Mouse (Mus musculus): Measurements from ENCODE around the gene Prr12.

Prr12 gene

GRCm38 (mm10) chr7:45051601-45051974 is 1.1 kb downstream of the Prr12 start:
- DNase-seq (ENCODE audit: low read depth, low spot score): peak; percentile 24

GRCm38 (mm10) chr7:45050945-45051600 is 1.6 kb downstream of the Prr12 start:
- DNase-seq (ENCODE audit: low read depth, low spot score): peak; percentile 58

- DNase-seq (ENCODE audit: low read depth, low spot score): no peak
Measured at GRCm38 (mm10) chr7:45048923-45049657, 3.6 kb downstream of the Prr12 start.

- no peak for DNase-seq (ENCODE audit: low read depth, low spot score)
Measured at GRCm38 (mm10) chr7:45048001-45048890, 4.4 kb downstream of the Prr12 start.

DNA sequence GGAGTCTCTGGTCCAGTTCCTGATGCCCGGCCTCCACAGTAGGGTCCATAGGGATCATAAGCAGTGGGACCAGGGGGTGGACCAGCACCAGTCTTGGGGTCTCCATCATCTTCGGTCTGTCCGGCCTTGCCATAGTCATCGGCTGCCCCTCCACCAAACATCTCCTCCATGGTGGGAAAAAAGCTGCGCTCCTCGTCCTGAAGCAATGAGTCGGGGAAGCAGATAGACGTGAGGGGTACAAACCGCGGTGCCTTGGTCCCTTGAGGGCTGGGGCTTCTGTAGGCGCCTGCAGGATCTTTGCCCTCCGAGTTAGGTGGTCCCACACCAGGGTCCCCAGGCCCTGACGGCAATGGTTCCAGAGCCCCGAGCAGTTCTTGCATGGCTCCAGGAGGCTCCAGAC is 5.2 kb downstream of the Prr12 start:
- DNase-seq (ENCODE audit: low read depth, low spot score): no peak

DNA sequence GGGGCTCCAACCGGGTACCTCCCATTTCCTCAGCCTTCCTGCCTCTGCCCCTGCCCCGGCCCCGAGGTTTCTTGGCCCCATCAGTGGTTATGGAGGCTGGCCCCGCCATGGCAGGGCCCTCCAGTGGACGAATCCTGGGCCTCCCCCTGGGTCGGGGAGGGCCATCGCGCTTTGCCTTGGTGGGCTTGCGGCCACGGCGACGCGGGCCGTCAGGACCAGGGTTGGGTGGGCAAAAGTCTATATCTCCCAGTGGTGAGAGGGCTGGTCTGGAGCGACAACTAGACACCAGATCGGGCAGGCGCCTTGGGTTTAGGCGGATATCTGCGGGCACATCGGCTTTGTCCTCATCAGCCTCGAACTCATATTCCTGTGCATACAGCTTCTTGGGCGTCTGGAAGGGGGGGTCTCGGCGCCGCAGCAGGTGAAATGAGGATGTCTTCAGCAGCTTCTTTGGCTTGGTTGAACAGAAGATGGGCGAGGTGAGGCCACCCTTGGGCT is 5.8 kb downstream of the Prr12 start:
- DNase-seq (ENCODE audit: low read depth, low spot score): no peak

- no peak for DNase-seq (ENCODE audit: low read depth, low spot score)
Measured at GRCm38 (mm10) chr7:45045741-45046140, 6.9 kb downstream of the Prr12 start.

DNA sequence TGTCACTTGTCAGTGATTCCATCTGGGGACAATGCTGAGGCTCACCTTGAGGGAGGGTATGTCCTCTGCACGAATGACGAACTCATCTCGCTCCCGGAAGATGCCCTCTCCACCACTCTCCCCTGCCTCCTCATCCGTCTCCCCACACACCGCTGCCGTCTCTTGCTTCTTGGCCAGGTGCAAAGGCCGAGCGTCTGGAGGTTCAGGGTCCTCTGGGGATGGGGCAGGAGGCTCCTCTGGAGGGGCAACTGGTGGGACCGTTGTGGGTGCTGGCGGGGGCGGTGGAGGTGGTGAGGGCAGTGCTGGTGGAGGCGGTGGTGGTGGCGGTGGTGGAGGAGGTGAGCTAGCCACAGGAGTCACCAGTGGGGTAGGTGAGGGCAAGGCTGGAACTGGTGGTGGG is 9.4 kb downstream of the Prr12 start:
- no peak for DNase-seq (ENCODE audit: low read depth, low spot score)

GRCm38 (mm10) chr7:45040851-45041250 is 11.8 kb downstream of the Prr12 start:
- no peak for DNase-seq (ENCODE audit: low read depth, low spot score)

- no peak for DNase-seq (ENCODE audit: low read depth, low spot score)
Measured at GRCm38 (mm10) chr7:45038411-45038810, 14.3 kb downstream of the Prr12 start.

- DNase-seq (ENCODE audit: low read depth, low spot score): peak; percentile 67
Measured at GRCm38 (mm10) chr7:45037720-45038361, 14.8 kb downstream of the Prr12 start.

DNA sequence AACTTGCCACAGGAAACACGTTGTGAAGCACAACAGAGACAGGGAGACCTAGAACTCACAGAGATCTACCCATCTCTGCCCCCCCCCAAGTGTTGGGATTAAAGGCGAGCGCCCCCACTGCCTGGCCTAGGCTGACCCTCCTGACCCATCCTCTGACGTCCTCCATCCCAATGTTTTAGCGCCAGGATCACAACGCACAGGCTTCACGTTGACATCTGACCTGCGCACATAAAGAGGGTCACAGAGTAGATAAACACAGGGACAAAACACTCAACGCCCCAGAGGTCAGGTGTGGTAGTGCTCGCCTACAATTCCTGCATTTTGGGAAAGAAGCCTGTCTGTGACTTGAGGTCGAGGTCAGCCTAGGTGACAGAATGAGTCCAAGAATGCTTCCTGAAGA is 16.0 kb downstream of the Prr12 start:
- no peak for DNase-seq (ENCODE audit: low read depth, low spot score)

GRCm38 (mm10) chr7:45035631-45036030 is 17.1 kb downstream of the Prr12 start:
- DNase-seq (ENCODE audit: low read depth, low spot score): no peak

- no peak for DNase-seq (ENCODE audit: low read depth, low spot score)
Measured at GRCm38 (mm10) chr7:45033722-45034359, 18.8 kb downstream of the Prr12 start.

DNA sequence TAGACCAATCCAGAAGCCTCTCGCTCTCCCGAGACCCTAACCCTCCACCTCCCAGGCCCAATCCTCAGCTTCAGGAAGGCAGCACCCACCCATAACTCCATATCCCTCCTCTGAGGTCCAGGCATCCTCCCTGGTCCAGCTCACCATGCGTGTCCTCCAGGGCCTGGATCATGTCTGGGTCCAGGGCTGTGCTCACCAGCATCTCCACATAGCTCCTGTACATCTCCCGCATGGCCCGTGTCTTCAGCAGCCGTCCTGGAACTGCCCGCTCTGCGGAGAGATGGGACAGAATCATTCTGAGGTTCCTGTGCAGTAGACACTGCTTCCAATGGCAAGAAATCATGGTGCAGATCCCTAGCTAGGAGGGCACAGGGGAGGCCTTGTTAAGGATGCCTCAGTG is 21.8 kb downstream of the Prr12 start:
- DNase-seq (ENCODE audit: low read depth, low spot score): no peak

GRCm38 (mm10) chr7:45029995-45030394 is 22.7 kb downstream of the Prr12 start:
- no peak for DNase-seq (ENCODE audit: low read depth, low spot score)

- DNase-seq (ENCODE audit: low read depth, low spot score): no peak
Measured at GRCm38 (mm10) chr7:45028351-45028750, 24.3 kb downstream of the Prr12 start.

GRCm38 (mm10) chr7:45027761-45028160 is 24.9 kb downstream of the Prr12 start:
- DNase-seq (ENCODE audit: low read depth, low spot score): no peak

DNA sequence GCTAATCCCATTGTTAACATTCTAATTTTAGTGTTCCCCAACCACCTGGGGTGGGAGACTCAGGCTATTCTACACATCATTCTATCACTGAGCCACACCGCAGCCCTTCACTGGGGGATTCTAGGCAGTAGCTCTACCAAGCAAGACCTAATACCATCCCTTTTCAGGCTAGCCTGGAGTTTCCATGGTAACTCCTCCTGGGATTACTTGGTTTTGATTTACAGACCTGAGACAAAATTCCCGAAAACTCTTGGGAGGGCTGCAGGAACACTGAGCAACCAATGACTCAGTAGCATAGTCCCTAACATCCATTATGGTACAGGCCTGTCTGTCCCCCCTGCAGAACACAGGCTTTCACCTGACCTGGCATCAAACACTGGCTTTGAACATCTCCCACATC is 26.4 kb downstream of the Prr12 start:
- no peak for DNase-seq (ENCODE audit: low read depth, low spot score)

DNA sequence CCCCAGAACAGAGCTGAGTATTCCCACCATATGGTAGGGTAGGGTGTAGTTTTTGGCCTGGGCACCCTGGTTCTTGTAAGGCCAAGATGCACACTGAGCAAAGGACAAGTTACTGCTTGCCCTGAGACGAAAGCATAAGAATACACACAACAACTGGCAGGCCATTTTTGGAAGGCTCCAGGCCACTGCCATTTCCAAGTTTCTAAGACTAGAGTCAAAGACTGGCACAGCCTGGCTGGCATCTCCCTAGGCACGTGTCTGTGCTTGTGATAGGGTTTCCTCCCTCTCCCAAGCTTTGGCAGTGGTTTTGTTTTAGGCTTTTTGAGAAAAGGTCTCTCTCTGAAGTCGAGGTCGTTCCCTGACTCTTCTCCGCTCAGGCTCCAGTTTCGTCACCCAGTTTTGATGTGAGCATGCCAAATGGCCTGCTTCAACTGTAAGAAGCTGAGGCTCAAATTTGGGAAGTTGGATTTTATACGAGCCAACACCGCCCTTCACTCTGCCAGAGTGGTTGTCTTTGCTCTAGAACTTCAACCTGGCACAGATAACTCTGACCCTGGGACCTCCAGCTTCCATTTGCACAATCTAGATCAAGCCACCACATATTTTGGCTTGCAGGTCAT is 27.0 kb downstream of the Prr12 start:
- no peak for DNase-seq (ENCODE audit: low read depth, low spot score)

Data from CD4-positive helper T cell, adult 2 months (primary cell).